Mouse (Mus musculus): ENCODE results near the gene Kat7.

GRCm38 (mm10) chr11:95251295-95251694, 58.8 kb downstream of the Kat7 start:
- TF ChIP-seq POLR2A (IDR thresholded peaks at IDR 0.05; ENCODE audit: insufficient read depth, low read depth, low read length) (no peak), CTCF (IDR thresholded peaks at IDR 0.05) (peak; percentile 97), EP300 (IDR thresholded peaks at IDR 0.05; ENCODE audit: insufficient read depth, low read depth, low read length) (peak; percentile 75; the same call in 1 of the 2 replicates)

All from heart, adult 2 months (tissue).